Mouse (Mus musculus) gastrocnemius, postnatal 36 days (tissue): Measurements from ENCODE around the gene Bzw1. TPM values are rescaled to one million over a fixed set of nuclear protein-coding genes. Genes with fewer than 3 reads are reported as not detected.
"Not testable (repeated sequence)": the region's sequence is repeated elsewhere in the genome, so short reads cannot be mapped to it uniquely, and the experiment has no call there.

Experiments
- DNase-seq, 2 experiments: peaks; one replicate each; pipeline ENCODE4 v3.0.0; 2022
- intact Hi-C: fragments of 180-260 bp; cut with DNase I; formaldehyde crosslinking; loops from one replicate; pipeline ENCODE4 v1.15.1; 2025
- long read RNA-seq, 2 experiments: library from polyadenylated mRNA; stranded (forward); transcript quantifications; one replicate each; pipeline ENCODE4 v2.0.0; 2021
- total RNA-seq, 2 experiments: library from RNA; stranded (reverse); gene quantifications; 2 replicates each; pipeline ENCODE4 v1.2.3; 2021

Bzw1 gene
- 10 to 100 TPM; 36.8 to 43.1 TPM for total RNA-seq
- long read RNA-seq, experiment 1, transcript Bzw1-201 (12 exons, 3,876 nt), result major isoform, 29 of 44 reads
- long read RNA-seq, experiment 1, partial matches to known transcripts, result 3 of 44 reads
- long read RNA-seq, experiment 1, other reads (novel, unspliced or antisense), result 12 of 44 reads
- long read RNA-seq, experiment 2, transcript Bzw1-201 (12 exons, 3,876 nt), result major isoform, 57 of 88 reads
- long read RNA-seq, experiment 2, partial matches to known transcripts, result 2 of 88 reads
- long read RNA-seq, experiment 2, other reads (novel, unspliced or antisense), result 29 of 88 reads

GRCm38 (mm10) chr1:58392652-58393283, at the start of gene Bzw1:
Bzw1 (plus strand) TSS chr1:58392898.
- DNase-seq, result peak; percentile 89
- intact Hi-C loops, result no loop called here

DNA sequence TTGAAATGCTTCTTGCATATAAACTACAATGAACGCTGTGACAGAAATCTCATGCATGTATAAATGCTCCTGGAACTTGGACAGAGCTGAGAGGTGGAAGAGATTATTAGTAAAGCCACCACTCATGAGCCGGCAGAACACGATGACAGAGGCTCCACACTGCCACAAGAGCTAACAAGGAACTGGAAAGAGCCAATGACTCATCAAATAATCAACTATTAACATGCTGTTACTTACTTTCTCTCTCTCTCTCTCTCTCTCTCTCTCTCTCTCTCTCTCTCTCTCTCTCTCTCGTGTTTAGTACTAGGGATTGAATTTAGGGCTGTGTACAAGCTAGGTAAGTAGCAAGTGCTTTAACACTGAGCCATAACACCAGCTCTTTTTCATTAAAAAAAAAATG, 48.8 kb upstream of the Bzw1 start:
- no peak for DNase-seq

DNA sequence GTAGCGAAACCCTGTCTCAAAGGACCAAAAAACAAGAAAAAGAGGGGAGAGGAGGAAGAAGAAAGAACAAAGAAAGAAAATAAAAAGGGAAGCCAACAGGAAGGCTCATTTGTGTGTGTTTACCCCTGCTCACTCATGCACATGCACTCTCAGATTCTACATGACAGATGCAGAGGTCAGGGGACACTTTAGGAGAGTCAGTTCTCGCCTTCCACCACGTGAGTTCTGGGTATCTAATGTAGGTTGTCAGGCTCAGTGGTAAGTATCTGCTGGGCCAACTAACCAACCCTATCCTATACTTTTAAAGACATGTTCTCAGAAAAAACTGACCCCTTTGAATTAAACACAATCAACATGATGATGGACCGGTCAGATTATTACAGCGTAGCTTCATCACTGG, 48.1 kb upstream of the Bzw1 start:
- DNase-seq, result no peak
- intact Hi-C loops, result no loop called here

More for the DNA sequence above, 48.8 kb upstream of the Bzw1 start:
- intact Hi-C loops, result no loop called here

- no peak for DNase-seq
- intact Hi-C loops, result no loop called here
Observed at GRCm38 (mm10) chr1:58346159-58346558, 46.5 kb upstream of the Bzw1 start.

DNA sequence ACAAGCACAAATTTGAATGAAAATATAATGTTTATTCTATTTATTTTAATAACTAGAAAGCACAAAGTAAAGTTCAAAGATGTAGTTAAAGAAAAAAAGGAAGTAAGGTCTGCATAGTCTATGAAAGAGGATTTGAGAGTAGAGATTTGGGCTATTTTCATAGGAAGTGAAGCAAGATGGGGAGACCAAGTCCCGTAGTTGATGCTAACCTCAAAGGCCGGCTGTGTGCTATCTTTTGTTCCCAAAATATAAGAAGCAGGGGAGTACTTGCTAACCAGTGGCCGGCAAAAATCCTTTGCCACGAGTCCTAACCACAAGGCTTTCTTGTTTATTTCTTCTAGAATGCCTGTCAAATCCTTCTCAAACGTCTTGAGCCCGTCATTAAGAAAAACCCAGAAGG, 44.0 kb upstream of the Bzw1 start:
- intact Hi-C loops, result no loop called here

GRCm38 (mm10) chr1:58353238-58353893, 39.3 kb upstream of the Bzw1 start:
- DNase-seq, result no peak
- intact Hi-C loops, result no loop called here

More for the DNA sequence above, 44.0 kb upstream of the Bzw1 start:
- no peak for DNase-seq

GRCm38 (mm10) chr1:58358958-58359901, 33.5 kb upstream of the Bzw1 start:
- DNase-seq, result peak; percentile 34 to 47
- intact Hi-C loops, result no loop called here

DNA sequence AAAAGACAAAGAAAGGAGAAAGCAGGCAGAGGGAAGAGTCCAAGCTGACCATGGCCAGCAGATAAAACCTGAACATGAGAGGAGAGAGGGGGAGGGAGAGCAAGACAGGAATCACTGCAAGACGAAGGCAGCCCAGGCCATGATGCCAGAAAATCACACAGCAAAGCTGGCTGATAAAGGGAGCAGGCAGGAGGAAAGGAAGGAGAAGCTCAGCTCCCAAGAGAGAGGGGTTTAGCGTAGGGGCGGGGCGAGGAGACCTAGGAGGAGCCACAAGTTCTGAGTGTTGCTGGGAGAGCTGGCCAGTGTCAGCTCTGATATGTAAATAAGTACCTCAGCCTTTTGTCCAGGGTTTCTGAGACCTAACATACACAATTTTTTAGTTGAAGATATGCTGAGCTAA, 30.4 kb upstream of the Bzw1 start:
- intact Hi-C loops, result no loop called here
- no peak for DNase-seq

GRCm38 (mm10) chr1:58364551-58364950, 28.1 kb upstream of the Bzw1 start:
- intact Hi-C loops, result no loop called here
- DNase-seq, result no peak

DNA sequence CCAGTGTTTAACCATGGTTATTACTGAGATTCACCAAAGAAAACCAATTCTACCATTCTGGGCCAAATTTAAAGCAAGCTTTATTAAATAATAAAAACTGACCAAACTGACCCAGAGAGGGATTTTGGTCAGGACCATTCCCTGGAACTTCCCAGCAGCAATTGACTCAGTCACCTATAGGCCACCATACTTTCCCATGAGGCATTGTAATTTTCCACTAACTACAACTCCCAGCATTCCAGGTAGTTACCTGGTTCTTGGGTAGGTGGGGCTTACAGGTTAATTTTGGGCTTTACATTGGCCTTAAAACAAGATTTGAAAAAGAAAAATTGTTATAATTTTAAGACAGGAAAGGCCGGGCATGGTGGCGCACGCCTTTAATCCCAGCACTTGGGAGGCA, 26.9 kb upstream of the Bzw1 start:
- intact Hi-C loops, result no loop called here
- DNase-seq, result no peak

DNA sequence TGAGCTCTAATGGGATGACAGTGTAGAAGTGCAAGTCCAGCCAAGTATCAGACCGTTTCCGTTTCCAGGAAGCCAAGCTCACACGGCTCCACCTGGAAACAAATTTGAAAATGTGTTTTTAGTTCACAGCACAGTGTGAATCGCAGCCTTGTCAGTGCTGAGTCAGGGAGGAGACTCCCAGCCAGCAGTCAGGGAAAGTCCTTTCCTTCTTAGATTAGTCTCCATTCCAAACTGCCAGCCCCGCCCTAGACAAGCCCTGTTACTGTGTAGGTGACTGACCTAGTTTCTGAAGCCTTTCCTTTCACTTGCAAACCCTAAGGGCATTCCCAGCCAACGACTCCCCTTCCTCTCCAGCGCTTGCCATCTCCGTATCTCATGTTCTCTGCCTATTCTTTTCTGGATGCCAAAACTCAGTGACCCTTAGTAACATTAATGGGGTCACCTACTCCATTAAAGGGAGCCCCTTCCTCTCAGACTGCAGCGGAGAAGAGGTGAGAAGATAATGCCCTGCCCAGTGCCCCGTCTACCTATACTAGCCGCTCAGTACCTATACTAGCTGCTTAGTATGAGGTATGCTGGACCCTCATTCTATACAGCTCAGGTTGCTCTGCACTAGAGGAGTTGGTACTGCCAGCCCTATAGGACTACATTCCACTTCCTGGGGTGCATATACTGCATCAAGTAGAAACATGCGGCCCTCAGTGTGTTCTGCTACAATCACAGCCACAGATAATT, 25.8 kb upstream of the Bzw1 start:
- no peak for DNase-seq
- intact Hi-C loops, result no loop called here

DNA sequence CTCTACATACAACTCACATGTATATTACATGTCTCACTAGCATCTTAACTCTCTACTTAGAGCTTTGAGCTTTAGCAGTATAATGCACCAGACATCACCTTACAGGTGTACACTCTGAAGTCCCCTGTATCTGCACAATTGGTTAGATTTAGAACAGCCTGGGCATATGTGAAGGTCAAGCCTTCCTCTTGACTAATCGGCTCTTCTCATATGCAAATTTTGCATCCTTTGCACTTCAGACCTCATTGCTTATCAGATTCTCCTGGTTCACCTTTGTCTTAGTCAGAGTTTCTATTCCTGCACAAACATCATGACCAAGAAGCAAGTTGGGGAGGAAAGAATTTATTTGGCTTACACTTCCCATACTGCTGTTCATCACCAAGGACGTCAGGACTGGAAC, 23.0 kb upstream of the Bzw1 start:
- no peak for DNase-seq
- intact Hi-C loops, result no loop called here

DNA sequence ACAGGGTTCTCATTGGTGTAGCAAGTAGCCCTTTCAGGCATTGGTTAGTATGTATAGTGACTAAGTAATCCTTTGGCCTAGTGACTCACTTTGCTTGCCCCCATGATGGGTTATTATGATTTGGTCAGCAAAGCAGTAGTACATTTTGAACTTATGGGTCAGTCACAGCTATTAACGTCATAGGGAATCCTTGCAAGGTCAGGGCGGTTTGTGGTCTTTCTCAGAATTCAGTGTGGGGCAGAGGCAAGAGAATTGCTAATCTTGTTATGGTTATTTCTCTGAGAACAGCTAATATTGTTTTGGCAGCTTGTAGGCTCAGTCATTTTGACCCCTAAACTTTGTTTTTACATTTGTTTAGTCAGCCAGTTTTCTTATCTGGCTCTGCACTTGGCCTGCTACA, 18.4 kb upstream of the Bzw1 start:
- DNase-seq, intact Hi-C loops: not testable (repeated sequence)

- intact Hi-C loops, result no loop called here
- no peak for DNase-seq
Observed at GRCm38 (mm10) chr1:58375574-58376147, 17.0 kb upstream of the Bzw1 start.

- intact Hi-C loops, result no loop called here
Observed at GRCm38 (mm10) chr1:58382586-58383281, 10.0 kb upstream of the Bzw1 start.

GRCm38 (mm10) chr1:58391421-58392267, 1.1 kb upstream of the Bzw1 start:
- intact Hi-C loops, result no loop called here

More at GRCm38 (mm10) chr1:58382586-58383281, 10.0 kb upstream of the Bzw1 start:
- DNase-seq, result no peak

GRCm38 (mm10) chr1:58392268-58392651, 438 bp upstream of the Bzw1 start:
- DNase-seq, result no peak
- intact Hi-C loops, result no loop called here

More at GRCm38 (mm10) chr1:58391421-58392267, 1.1 kb upstream of the Bzw1 start:
- DNase-seq, result no peak
